Mouse (Mus musculus) forebrain, embryonic 11.5 days (tissue): ENCODE measurements around the gene Dnase2a. TPM values are rescaled to one million over a fixed set of nuclear protein-coding genes. Genes with fewer than 3 reads are reported as not detected.

Experiments used
- ATAC-seq: fragments of 200-750 bp; cut with Nextera tagmentation; replicated peaks from 2 replicates; pipeline ENCODE4 v1.8.0; 2017; ENCODE audit warnings: moderate TSS enrichment; ENCODE audit not compliant: low FRiP score
- DNase-seq: peaks from one replicate; pipeline ENCODE4 v3.0.0-alpha.2; 2017; ENCODE audit warnings: low spot score
- H3K27ac ChIP-seq: fragments of 300-500 bp; sonication (generic); 2 replicates; pipeline ENCODE4 v1.5.1; 2014; ENCODE audit warnings: low read depth, low read length
- H3K27me3 ChIP-seq: fragments of 300-500 bp; sonication (generic); 2 replicates; pipeline ENCODE4 v1.6.1; 2014; ENCODE audit warnings: mild to moderate bottlenecking, low read length, mixed read lengths; ENCODE audit not compliant: control insufficient read depth, insufficient read depth
- H3K36me3 ChIP-seq: fragments of 300-500 bp; sonication (generic); 2 replicates; pipeline ENCODE4 v1.6.1; 2014; ENCODE audit warnings: mild to moderate bottlenecking, low read length, moderate library complexity, mixed read lengths; ENCODE audit not compliant: control insufficient read depth, insufficient read depth
- H3K4me1 ChIP-seq: fragments of 300-500 bp; sonication (generic); replicated peaks from 2 replicates; pipeline ENCODE4 v1.6.1; 2014; ENCODE audit warnings: low read length, mixed read lengths; ENCODE audit not compliant: control insufficient read depth, insufficient read depth
- H3K4me2 ChIP-seq: fragments of 300-500 bp; sonication (generic); 2 replicates; pipeline ENCODE4 v1.6.1; 2014; ENCODE audit warnings: low read depth, mild to moderate bottlenecking, low read length, moderate library complexity, mixed read lengths; ENCODE audit not compliant: severe bottlenecking
- H3K4me3 ChIP-seq: fragments of 300-500 bp; sonication (generic); 2 replicates; pipeline ENCODE4 v1.5.1; 2014; ENCODE audit warnings: low read depth, low read length
- H3K9ac ChIP-seq: fragments of 300-500 bp; sonication (generic); 2 replicates; pipeline ENCODE4 v1.6.1; 2014; ENCODE audit warnings: low read length
- H3K9me3 ChIP-seq: fragments of 300-500 bp; sonication (generic); 2 replicates; pipeline ENCODE4 v1.6.1; 2016; ENCODE audit warnings: low read length, mixed read lengths; ENCODE audit not compliant: control insufficient read depth
- WGBS: fragments of 180-500 bp; shearing (Covaris S2); extraction: QIAGEN DNeasy Blood & Tissue Kit; methylation state at CpG from one replicate; pipeline ENCODE4 v1.1.7; 2014; 5-methylcytosine and 5-hydroxymethylcytosine counted together
- polyA plus RNA-seq: library from polyadenylated mRNA; unstranded; fragments of >200 nt; fragmentation: Nextera tagmentation; extraction: Ambion mirVana; gene quantifications from 2 replicates; pipeline ENCODE4 v1.2.1, GENCODE M21; 2014

Gene Dnase2a
- 7.2 and 9.5 TPM in 2 replicates for polyA plus RNA-seq

DNA sequence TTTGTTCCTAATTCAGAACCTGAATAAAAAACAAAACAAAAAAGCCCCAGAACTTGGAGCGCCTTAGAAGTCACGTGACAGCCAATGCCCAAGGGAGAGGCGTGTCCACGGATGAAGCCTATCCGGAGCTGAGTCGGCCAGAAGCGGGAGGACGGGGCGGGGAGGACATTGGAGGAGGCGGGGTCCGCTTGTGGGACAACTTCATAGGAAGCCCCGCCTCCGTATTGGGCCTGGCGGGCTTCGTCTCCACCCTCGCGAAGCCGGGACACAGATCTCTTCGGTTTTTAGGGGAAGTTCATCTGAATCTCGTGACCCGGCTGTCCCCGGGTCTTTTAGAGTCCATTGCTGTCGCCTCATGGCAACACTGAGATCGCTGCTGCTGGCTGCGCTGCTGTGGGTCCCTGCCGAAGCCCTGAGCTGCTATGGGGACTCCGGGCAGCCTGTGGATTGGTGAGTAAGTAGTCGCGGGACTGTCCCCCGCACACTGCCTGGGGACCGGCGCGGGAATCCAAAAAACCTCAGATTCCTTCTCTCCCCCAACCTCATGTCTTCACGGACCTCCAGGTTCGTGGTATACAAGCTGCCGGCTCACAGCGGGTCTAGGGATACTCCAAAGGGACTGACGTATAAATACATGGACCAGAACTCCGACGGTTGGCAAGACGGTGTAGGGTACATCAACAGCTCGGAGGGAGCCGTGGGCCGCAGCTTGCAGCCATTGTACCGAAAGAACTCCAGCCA lies at the start of gene Dnase2a:
Gene Dnase2a (plus strand): TSS at position 140 of the 741 bp plus-strand sequence.
- WGBS = under 1% methylated on average over 45 of the region's 45 CpGs
- peak within 1 kb of the TSS; percentile 62 for H3K9ac ChIP-seq
- ATAC-seq (peak; percentile 88), DNase-seq (peak; percentile 96)
- no peak within 1 kb of the TSS for H3K27ac ChIP-seq
- peaks cover 7% of the 10 kb centered on the region for H3K4me1 ChIP-seq
- no peaks in the 10 kb centered on the region for H3K9me3 ChIP-seq
- peak within 1 kb of the TSS; percentile 41 for H3K4me3 ChIP-seq
- no peaks in the 10 kb centered on the region for H3K36me3 ChIP-seq
- peak within 1 kb of the TSS; percentile 77 for H3K4me2 ChIP-seq
- peaks cover 27% of the 10 kb centered on the region for H3K27me3 ChIP-seq

DNA sequence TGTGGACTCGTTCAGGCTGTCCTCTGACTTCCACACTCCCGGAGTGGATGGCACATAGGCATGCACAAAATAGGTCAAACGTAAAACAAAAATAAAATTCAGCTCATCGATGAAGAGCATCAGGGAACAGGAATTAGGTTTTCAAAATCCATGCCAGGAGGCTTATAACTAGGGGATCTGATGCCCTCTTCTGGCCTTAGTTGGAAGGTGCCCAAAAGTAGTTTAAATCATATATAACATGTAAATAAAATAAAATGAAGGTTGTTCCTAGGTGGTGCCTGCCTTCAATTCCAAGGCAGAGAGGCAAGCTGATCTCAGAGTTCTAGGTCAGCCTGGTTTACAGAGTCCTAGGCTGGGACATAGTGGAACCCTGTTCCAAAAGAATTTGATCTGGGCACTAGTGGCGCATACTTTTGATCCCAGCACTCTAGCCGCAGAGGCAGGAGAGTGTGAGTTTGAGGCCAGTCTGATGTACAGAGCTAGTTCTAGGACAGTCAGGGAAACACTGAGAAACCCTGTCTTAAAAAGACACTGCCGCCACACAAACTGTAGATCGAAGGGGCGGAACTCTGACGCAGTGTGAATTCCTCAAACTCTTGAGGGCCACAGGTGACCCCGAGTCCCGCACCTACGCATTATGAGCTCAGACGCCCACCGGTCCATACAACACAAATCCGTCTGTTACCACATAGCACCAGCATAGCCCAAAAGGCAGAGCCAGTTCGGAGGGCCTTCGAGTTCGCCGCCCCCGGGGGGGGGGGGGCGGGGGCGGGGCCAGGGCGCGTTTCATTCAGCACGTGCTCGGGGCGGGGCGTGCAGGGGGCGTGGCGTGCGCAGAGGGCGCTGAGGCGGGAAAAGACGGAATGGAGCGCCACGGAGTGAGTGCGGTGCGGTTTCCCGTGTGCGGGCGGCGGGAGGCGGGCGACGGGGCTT lies 36.7 kb upstream of the Dnase2a start, which contains the start of gene Syce2:
Gene Syce2 (plus strand): TSS at position 736 of the 933 bp plus-strand sequence.
- peaks cover 12% of the 10 kb centered on the region for H3K4me1 ChIP-seq
- ATAC-seq = peak; percentile 76
- peaks cover 6% of the 10 kb centered on the region for H3K36me3 ChIP-seq
- peak; percentile 89 for DNase-seq
- no peaks in the 10 kb centered on the region for H3K27me3 ChIP-seq
- H3K4me3 ChIP-seq = peak within 1 kb of the TSS; percentile 38
- H3K9me3 ChIP-seq = no peaks in the 10 kb centered on the region
- peak within 1 kb of the TSS; percentile 80 for H3K4me2 ChIP-seq
- H3K9ac ChIP-seq = peak within 1 kb of the TSS; percentile 57
- H3K27ac ChIP-seq = no peak within 1 kb of the TSS
- 15% methylated on average over 44 of the region's 46 CpGs for WGBS

DNA sequence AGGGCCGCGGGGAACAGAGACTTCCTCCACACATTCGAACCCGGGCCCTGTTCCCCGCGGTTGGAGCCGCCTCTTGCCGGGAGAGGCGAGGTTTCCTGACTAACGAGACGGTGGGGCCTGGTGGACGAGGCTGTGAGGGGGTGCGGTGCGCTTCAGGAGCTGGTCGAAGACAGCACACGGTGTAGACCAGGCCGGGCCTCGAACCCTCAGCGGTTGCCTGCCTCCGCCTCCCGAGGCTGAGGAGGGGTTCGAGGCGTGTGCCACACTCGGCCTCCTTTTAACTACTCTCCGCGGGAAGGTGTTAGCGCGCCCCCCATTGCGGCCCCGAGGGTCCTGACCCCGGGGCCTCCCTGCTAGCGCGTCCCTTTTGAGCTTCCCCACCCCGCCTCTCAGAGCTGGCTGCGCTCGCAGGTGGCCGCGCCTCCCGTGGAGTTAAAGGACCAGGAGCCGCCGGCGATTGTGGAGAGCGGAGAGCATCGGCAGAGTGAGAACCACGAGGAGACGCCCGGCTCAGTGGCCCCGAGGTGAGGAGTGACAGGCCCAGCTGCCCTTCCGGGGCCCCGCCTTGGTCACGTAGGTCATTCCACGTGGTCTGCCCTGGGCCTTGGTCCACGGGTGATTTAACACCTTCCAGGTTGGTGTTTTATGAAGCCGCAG lies 35.9 kb upstream of the Dnase2a start:
- DNase-seq (peak; percentile 77), ATAC-seq (peak; percentile 78)
- H3K4me2 ChIP-seq = peak overlapping the region; percentile 80
- H3K36me3 ChIP-seq = peaks cover 6% of the 10 kb centered on the region; the same call in 1 of the 2 replicates
- no peak overlapping the region for H3K27ac ChIP-seq
- H3K4me1 ChIP-seq = peaks cover 12% of the 10 kb centered on the region
- peak overlapping the region; percentile 57 for H3K9ac ChIP-seq
- 2% methylated on average over 53 of the region's 54 CpGs for WGBS
- no peaks in the 10 kb centered on the region for H3K27me3 ChIP-seq
- H3K4me3 ChIP-seq = peak overlapping the region; percentile 38
- H3K9me3 ChIP-seq = no peaks in the 10 kb centered on the region

DNA sequence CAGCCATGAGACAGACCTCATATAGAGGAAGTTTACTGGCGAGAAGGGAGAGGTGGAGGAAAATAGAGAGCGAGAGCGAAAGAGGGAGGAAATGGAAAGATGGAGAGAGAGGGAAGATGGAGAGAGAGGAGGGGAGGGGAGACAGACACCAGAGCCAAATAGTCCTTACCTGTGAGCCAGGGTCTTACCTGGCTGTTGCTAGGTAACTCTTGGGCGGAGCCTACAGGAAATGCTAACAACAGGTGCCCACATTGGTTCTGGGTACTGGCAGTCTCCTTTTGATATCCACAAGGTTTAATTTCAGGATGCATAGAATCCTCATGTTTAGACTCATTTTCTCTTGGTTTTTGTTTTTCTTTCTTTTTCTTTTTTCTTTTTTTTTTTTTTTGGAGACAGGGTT lies 35.3 kb upstream of the Dnase2a start:
- DNase-seq = no peak
- Histone ChIP-seq H3K9me3 (no peaks in the 10 kb centered on the region), H3K36me3 (peaks cover 5% of the 10 kb centered on the region; the same call in 1 of the 2 replicates), H3K4me3 (peak overlapping the region; percentile 38), H3K27me3 (no peaks in the 10 kb centered on the region), H3K4me2 (peak overlapping the region; percentile 80; the same call in 1 of the 2 replicates), H3K4me1 (peaks cover 12% of the 10 kb centered on the region), H3K27ac (no peak overlapping the region), H3K9ac (0 out of 2 replicates have a peak overlapping the region, but pooled peaks have one; percentile 57)
- WGBS = 64% methylated on average over 4 of the region's 4 CpGs
- ATAC-seq = no peak

DNA sequence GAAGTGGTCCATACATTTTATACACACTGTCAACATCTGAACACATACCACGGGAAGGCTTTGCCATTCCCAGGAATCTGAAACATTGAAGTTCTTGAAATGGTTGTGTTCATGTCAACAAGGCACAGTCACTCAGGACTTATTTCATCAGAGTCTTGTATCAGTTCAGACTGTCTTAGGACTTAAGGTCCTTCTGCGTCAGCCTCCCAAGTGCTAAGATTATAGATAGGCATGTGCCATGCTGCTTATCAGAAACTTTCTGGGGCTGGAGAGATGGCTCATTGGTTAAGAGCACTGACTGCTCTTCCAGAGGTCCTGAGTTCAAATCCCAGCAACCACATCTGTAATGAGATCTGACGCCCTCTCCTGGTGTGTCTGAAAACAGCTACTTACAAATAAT lies 34.0 kb upstream of the Dnase2a start:
- Histone ChIP-seq H3K4me1 (peaks cover 12% of the 10 kb centered on the region), H3K27ac (no peak overlapping the region), H3K9ac (no peak overlapping the region), H3K4me3 (no peak overlapping the region), H3K9me3 (no peaks in the 10 kb centered on the region), H3K36me3 (no peaks in the 10 kb centered on the region), H3K4me2 (no peak overlapping the region), H3K27me3 (no peaks in the 10 kb centered on the region)
- WGBS = 89% methylated on average over 3 of the region's 3 CpGs
- no peak for DNase-seq
- ATAC-seq = no peak

DNA sequence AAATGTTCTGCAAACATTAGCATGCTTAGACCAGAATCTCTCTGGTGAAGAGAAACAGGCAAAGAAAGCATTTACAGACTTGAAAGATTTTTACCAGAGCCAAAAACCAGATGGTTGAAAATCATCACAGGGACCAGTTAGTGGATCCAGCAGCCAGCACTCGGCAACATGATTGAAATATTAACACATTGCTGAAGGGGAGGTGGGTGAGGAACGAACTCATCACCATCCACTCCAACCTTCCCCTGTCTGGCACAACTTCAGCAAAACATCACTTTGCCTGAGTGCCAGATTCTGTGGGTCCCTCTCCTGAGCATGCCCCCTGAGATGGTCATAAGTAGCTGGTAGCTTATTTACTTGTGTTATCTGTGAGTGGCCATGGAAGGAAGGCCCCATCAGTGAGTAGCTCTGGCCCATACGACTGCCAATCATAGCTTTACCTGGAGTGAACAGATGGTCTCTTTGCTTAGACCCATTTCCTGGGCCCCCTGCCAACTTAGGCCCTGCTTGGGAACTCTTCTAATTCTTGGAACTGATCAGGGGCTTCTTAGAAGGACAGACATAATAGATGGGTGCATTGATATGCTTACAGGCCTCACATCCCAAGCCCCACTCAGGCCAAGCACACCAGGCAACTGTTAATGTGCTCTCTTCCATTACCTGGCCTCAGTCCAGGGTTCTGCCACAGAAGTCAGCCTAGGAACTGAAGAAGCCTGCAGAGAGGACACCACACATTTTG lies 30.9 kb upstream of the Dnase2a start:
- Histone ChIP-seq H3K9me3 (no peaks in the 10 kb centered on the region), H3K9ac (no peak overlapping the region), H3K27ac (no peak overlapping the region), H3K36me3 (no peaks in the 10 kb centered on the region), H3K4me3 (no peak overlapping the region), H3K4me2 (no peak overlapping the region), H3K4me1 (peaks cover 6% of the 10 kb centered on the region), H3K27me3 (no peaks in the 10 kb centered on the region)
- DNase-seq = no peak
- WGBS = 90% methylated on average over 3 of the region's 3 CpGs
- no peak for ATAC-seq

DNA sequence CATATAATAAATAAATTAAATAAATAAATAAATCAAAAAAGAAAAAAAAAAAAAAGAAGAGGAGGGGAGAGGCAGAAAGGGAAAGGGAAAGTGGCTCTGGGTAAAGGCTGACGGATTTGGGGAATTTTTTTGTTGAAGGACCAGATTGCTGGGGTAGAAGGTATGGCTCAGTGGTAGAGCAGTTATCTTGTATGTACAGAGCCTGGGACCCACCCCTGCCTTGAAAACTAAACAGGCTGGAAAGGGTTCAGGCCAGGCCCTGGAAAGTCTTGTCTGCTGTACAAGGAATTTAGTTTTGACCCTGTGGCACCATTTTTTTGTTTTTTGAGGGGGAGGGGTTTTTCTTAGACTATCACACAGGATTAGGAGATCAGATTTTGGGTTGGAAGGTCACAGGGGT lies 29.4 kb upstream of the Dnase2a start:
- Histone ChIP-seq H3K4me3 (no peak overlapping the region), H3K36me3 (no peaks in the 10 kb centered on the region), H3K9ac (no peak overlapping the region), H3K27me3 (no peaks in the 10 kb centered on the region), H3K4me1 (no peaks in the 10 kb centered on the region), H3K4me2 (no peak overlapping the region), H3K27ac (no peak overlapping the region), H3K9me3 (no peaks in the 10 kb centered on the region)
- ATAC-seq = no peak
- DNase-seq = no peak
- 85% methylated on average over 1 of the region's 1 CpGs for WGBS
